Mouse (Mus musculus) lung, embryonic 14.5 days (tissue): Measurements from ENCODE around the gene Card11. TPM values are rescaled to one million over a fixed set of nuclear protein-coding genes. Genes with fewer than 3 reads are reported as not detected.

Experiments
- ATAC-seq: fragments of 200-750 bp; cut with Nextera tagmentation; 2 replicates; pipeline ENCODE4 v1.8.0; 2017; ENCODE audit warnings: mild to moderate bottlenecking, moderate TSS enrichment, moderate library complexity; ENCODE audit not compliant: insufficient read depth
- DNase-seq: peaks from one replicate; pipeline ENCODE4 v3.0.0-alpha.2; 2015
- H3K27ac ChIP-seq: fragments of 300-500 bp; sonication (generic); 2 replicates; pipeline ENCODE4 v1.5.1; 2014; ENCODE audit warnings: low read depth, mild to moderate bottlenecking, moderate library complexity
- H3K27me3 ChIP-seq: fragments of 300-500 bp; sonication (generic); 2 replicates; pipeline ENCODE4 v1.6.1; 2014; ENCODE audit warnings: low read length, control low read depth; ENCODE audit not compliant: insufficient read depth
- H3K36me3 ChIP-seq: fragments of 300-500 bp; sonication (generic); 2 replicates; pipeline ENCODE4 v1.6.1; 2014; ENCODE audit warnings: control low read depth; ENCODE audit not compliant: insufficient read depth
- H3K4me1 ChIP-seq: fragments of 300-500 bp; sonication (generic); 2 replicates; pipeline ENCODE4 v1.6.1; 2014; ENCODE audit warnings: antibody characterized with exemption, control low read depth; ENCODE audit not compliant: insufficient read depth
- H3K4me2 ChIP-seq: fragments of 300-500 bp; sonication (generic); 2 replicates; pipeline ENCODE4 v1.6.1; 2014; ENCODE audit warnings: mild to moderate bottlenecking
- H3K4me3 ChIP-seq: fragments of 300-500 bp; sonication (generic); 2 replicates; pipeline ENCODE4 v1.5.1; 2014; ENCODE audit warnings: low read depth, low read length
- H3K9ac ChIP-seq: fragments of 300-500 bp; sonication (generic); 2 replicates; pipeline ENCODE4 v1.6.1; 2014
- H3K9me3 ChIP-seq: fragments of 300-500 bp; sonication (generic); 2 replicates; pipeline ENCODE4 v1.6.1; 2016; ENCODE audit warnings: low read depth, low read length, control low read depth
- CTCF ChIP-seq: IDR thresholded peaks from 2 replicates; pipeline ENCODE4 v1.5.1; 2016; ENCODE audit warnings: antibody characterized with exemption, low read depth
- WGBS: fragments of 180-500 bp; shearing (Covaris S2); extraction: QIAGEN DNeasy Blood & Tissue Kit; methylation state at CpG from one replicate; pipeline ENCODE4 v1.1.7; 2014; 5-methylcytosine and 5-hydroxymethylcytosine counted together
- polyA plus RNA-seq: library from polyadenylated mRNA; unstranded; fragments of >200 nt; fragmentation: Nextera tagmentation; extraction: Ambion mirVana; gene quantifications from 2 replicates; pipeline ENCODE4 v1.2.1, GENCODE M21; 2014

Card11 gene
- polyA plus RNA-seq, 1 experiment from 2014 or later = 0.25 TPM

- H3K9me3 ChIP-seq = peaks cover 2% of the 10 kb centered on the region; the same call in 1 of the 2 replicates
- no peak for TF ChIP-seq CTCF
- no peak overlapping the region for H3K27ac ChIP-seq
- ATAC-seq (no peak), DNase-seq (no peak)
- no peaks in the 10 kb centered on the region for H3K4me1 ChIP-seq
- WGBS = 70% methylated on average over 1 of the region's 1 CpGs
- H3K4me3 ChIP-seq = no peak overlapping the region
- H3K4me2 ChIP-seq = no peak overlapping the region
- no peak overlapping the region for H3K9ac ChIP-seq
- no peaks in the 10 kb centered on the region for H3K36me3 ChIP-seq
- no peaks in the 10 kb centered on the region for H3K27me3 ChIP-seq
Observed at GRCm38 (mm10) chr5:141016082-141016481, 15.7 kb upstream of the Card11 start.

GRCm38 (mm10) chr5:141014216-141014615, 13.8 kb upstream of the Card11 start:
- no peaks in the 10 kb centered on the region for H3K27me3 ChIP-seq
- no peaks in the 10 kb centered on the region for H3K9me3 ChIP-seq
- no peak for DNase-seq
- no peak overlapping the region for H3K27ac ChIP-seq
- no peak overlapping the region for H3K4me3 ChIP-seq
- no peak overlapping the region for H3K9ac ChIP-seq
- no peaks in the 10 kb centered on the region for H3K4me1 ChIP-seq
- TF ChIP-seq CTCF = no peak
- H3K36me3 ChIP-seq = no peaks in the 10 kb centered on the region
- ATAC-seq = no peak
- 89% methylated on average over 6 of the region's 6 CpGs for WGBS
- no peak overlapping the region for H3K4me2 ChIP-seq

GRCm38 (mm10) chr5:141013465-141013864, 13.1 kb upstream of the Card11 start:
- H3K27ac ChIP-seq = no peak overlapping the region
- no peak overlapping the region for H3K4me3 ChIP-seq
- no peak overlapping the region for H3K9ac ChIP-seq
- H3K4me2 ChIP-seq = no peak overlapping the region
- H3K36me3 ChIP-seq = no peaks in the 10 kb centered on the region
- H3K9me3 ChIP-seq = peaks cover 3% of the 10 kb centered on the region; the same call in 1 of the 2 replicates
- no peak for TF ChIP-seq CTCF
- ATAC-seq (no peak; the same call in 1 of the 2 replicates), DNase-seq (peak; percentile 37)
- no peaks in the 10 kb centered on the region for H3K4me1 ChIP-seq
- 53% methylated on average over 9 of the region's 9 CpGs for WGBS
- no peaks in the 10 kb centered on the region for H3K27me3 ChIP-seq

- no peaks in the 10 kb centered on the region for H3K27me3 ChIP-seq
- DNase-seq (no peak), ATAC-seq (no peak)
- no peak for TF ChIP-seq CTCF
- WGBS = 56% methylated on average over 5 of the region's 5 CpGs
- H3K4me1 ChIP-seq = no peaks in the 10 kb centered on the region
- no peak overlapping the region for H3K9ac ChIP-seq
- H3K9me3 ChIP-seq = peaks cover 4% of the 10 kb centered on the region; the same call in 1 of the 2 replicates
- no peaks in the 10 kb centered on the region for H3K36me3 ChIP-seq
- H3K27ac ChIP-seq = no peak overlapping the region
- no peak overlapping the region for H3K4me2 ChIP-seq
- H3K4me3 ChIP-seq = no peak overlapping the region
Observed at GRCm38 (mm10) chr5:141005491-141005890, 5.1 kb upstream of the Card11 start.

GRCm38 (mm10) chr5:141004078-141004763, 3.8 kb upstream of the Card11 start:
- DNase-seq (no peak), ATAC-seq (no peak)
- Histone ChIP-seq H3K4me1 (no peaks in the 10 kb centered on the region), H3K9ac (no peak overlapping the region), H3K36me3 (no peaks in the 10 kb centered on the region), H3K27ac (no peak overlapping the region), H3K4me2 (no peak overlapping the region), H3K4me3 (no peak overlapping the region), H3K9me3 (peaks cover 4% of the 10 kb centered on the region; the same call in 1 of the 2 replicates), H3K27me3 (no peaks in the 10 kb centered on the region)
- no peak for TF ChIP-seq CTCF
- 77% methylated on average over 3 of the region's 3 CpGs for WGBS

GRCm38 (mm10) chr5:140999178-140999672, 1.2 kb downstream of the Card11 start:
- Histone ChIP-seq H3K9me3 (no peaks in the 10 kb centered on the region), H3K27me3 (no peaks in the 10 kb centered on the region), H3K9ac (no peak overlapping the region), H3K4me1 (no peaks in the 10 kb centered on the region), H3K27ac (no peak overlapping the region), H3K4me3 (no peak overlapping the region), H3K4me2 (no peak overlapping the region), H3K36me3 (no peaks in the 10 kb centered on the region)
- DNase-seq (no peak), ATAC-seq (no peak)
- no peak for TF ChIP-seq CTCF
- 72% methylated on average over 7 of the region's 7 CpGs for WGBS

- no peaks in the 10 kb centered on the region for H3K36me3 ChIP-seq
- ATAC-seq = no peak
- H3K9ac ChIP-seq = no peak overlapping the region
- TF ChIP-seq CTCF = peak; percentile 38
- H3K4me2 ChIP-seq = no peak overlapping the region
- H3K4me3 ChIP-seq = no peak overlapping the region
- H3K4me1 ChIP-seq = no peaks in the 10 kb centered on the region
- WGBS = 74% methylated on average over 4 of the region's 4 CpGs
- no peaks in the 10 kb centered on the region for H3K9me3 ChIP-seq
- no peaks in the 10 kb centered on the region for H3K27me3 ChIP-seq
- DNase-seq = no peak
- H3K27ac ChIP-seq = no peak overlapping the region
Observed at GRCm38 (mm10) chr5:140997767-140998166, 2.6 kb downstream of the Card11 start.
